Mouse (Mus musculus) midbrain, embryonic 12.5 days (tissue): ENCODE measurements around the gene Wnt4. TPM values are rescaled to one million over a fixed set of nuclear protein-coding genes. Genes with fewer than 3 reads are reported as not detected.

Experiments
- ATAC-seq: fragments of 200-750 bp; cut with Nextera tagmentation; 2 replicates; pipeline ENCODE4 v1.8.0; 2017; ENCODE audit warnings: low read depth, moderate TSS enrichment, moderate library complexity; ENCODE audit not compliant: low FRiP score
- H3K27ac ChIP-seq: fragments of 300-500 bp; sonication (generic); replicated peaks from 2 replicates; pipeline ENCODE4 v1.5.1; 2016; ENCODE audit warnings: mild to moderate bottlenecking
- H3K27me3 ChIP-seq: fragments of 300-500 bp; sonication (generic); 2 replicates; pipeline ENCODE4 v1.6.1; 2016; ENCODE audit warnings: mild to moderate bottlenecking
- H3K36me3 ChIP-seq: fragments of 300-500 bp; sonication (generic); 2 replicates; pipeline ENCODE4 v1.6.1; 2016
- H3K4me1 ChIP-seq: fragments of 300-500 bp; sonication (generic); 2 replicates; pipeline ENCODE4 v1.6.1; 2016
- H3K4me2 ChIP-seq: fragments of 300-500 bp; sonication (generic); replicated peaks from 2 replicates; pipeline ENCODE4 v1.6.1; 2016; ENCODE audit warnings: mild to moderate bottlenecking, moderate library complexity
- H3K4me3 ChIP-seq: fragments of 300-500 bp; sonication (generic); 2 replicates; pipeline ENCODE4 v1.5.1; 2016; ENCODE audit warnings: mild to moderate bottlenecking
- H3K9ac ChIP-seq: fragments of 300-500 bp; sonication (generic); replicated peaks from 2 replicates; pipeline ENCODE4 v1.6.1; 2016; ENCODE audit warnings: mild to moderate bottlenecking, moderate library complexity
- H3K9me3 ChIP-seq: fragments of 300-500 bp; sonication (generic); 2 replicates; pipeline ENCODE4 v1.6.1; 2016; ENCODE audit warnings: mild to moderate bottlenecking
- WGBS: fragments of 180-500 bp; shearing (Covaris S2); methylation state at CpG from one replicate; pipeline ENCODE4 v1.1.7; 2016; 5-methylcytosine and 5-hydroxymethylcytosine counted together
- polyA plus RNA-seq: library from polyadenylated mRNA; unstranded; fragments of >200 nt; fragmentation: Nextera tagmentation; extraction: Ambion mirVana; gene quantifications from 2 replicates; pipeline ENCODE4 v1.2.1, GENCODE M21; 2016

The Wnt4 gene
- polyA plus RNA-seq, 1 experiment from 2014 or later = 0.77 TPM

DNA sequence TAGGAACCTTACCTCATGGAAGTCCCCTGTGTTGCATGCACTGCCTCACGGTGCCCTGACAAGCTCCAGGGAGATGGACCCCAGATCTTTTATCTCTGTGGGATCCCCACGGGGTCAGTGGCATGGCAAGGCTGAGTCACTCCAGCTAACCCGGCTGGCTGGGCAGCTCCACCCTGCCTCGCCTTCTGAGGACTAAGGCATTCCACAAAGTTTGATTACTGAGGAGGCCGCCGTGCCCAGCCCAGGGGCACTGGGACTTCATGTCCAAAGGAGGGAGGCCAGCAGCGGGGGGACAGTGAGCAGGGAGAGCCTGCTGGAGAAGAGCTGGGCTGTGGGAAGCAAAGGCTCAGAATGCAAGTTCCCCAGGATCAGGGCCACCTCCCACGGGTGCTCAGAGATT is 21.7 kb upstream of the Wnt4 start:
- 77% methylated on average over 8 of the region's 8 CpGs for WGBS
- Histone ChIP-seq H3K27ac (no peak overlapping the region), H3K36me3 (no peaks in the 10 kb centered on the region)

GRCm38 (mm10) chr4:137261826-137262225 is 15.5 kb upstream of the Wnt4 start:
- WGBS = 87% methylated on average over 6 of the region's 6 CpGs
- no peaks in the 10 kb centered on the region for H3K27me3 ChIP-seq
- no peaks in the 10 kb centered on the region for H3K9me3 ChIP-seq
- no peaks in the 10 kb centered on the region for H3K36me3 ChIP-seq
- H3K27ac ChIP-seq = no peak overlapping the region
- ATAC-seq = no peak
- H3K4me1 ChIP-seq = 0 out of 2 replicates have a peak, but pooled peaks cover 4% of the 10 kb centered on the region
- H3K9ac ChIP-seq = no peak overlapping the region
- no peak overlapping the region for H3K4me3 ChIP-seq
- H3K4me2 ChIP-seq = no peak overlapping the region

More for the DNA sequence above, 21.7 kb upstream of the Wnt4 start:
- Histone ChIP-seq H3K4me1 (no peaks in the 10 kb centered on the region), H3K9ac (no peak overlapping the region), H3K4me3 (no peak overlapping the region), H3K9me3 (no peaks in the 10 kb centered on the region), H3K27me3 (no peaks in the 10 kb centered on the region), H3K4me2 (no peak overlapping the region)
- no peak for ATAC-seq

- Histone ChIP-seq H3K4me1 (0 out of 2 replicates have a peak, but pooled peaks cover 4% of the 10 kb centered on the region), H3K27me3 (peaks cover 4% of the 10 kb centered on the region; the same call in 1 of the 2 replicates), H3K4me3 (no peak overlapping the region), H3K27ac (no peak overlapping the region), H3K36me3 (no peaks in the 10 kb centered on the region), H3K4me2 (no peak overlapping the region), H3K9ac (no peak overlapping the region), H3K9me3 (no peaks in the 10 kb centered on the region)
- no peak for ATAC-seq
- WGBS = 79% methylated on average over 13 of the region's 13 CpGs
Observed at GRCm38 (mm10) chr4:137264066-137264465, 13.2 kb upstream of the Wnt4 start.

DNA sequence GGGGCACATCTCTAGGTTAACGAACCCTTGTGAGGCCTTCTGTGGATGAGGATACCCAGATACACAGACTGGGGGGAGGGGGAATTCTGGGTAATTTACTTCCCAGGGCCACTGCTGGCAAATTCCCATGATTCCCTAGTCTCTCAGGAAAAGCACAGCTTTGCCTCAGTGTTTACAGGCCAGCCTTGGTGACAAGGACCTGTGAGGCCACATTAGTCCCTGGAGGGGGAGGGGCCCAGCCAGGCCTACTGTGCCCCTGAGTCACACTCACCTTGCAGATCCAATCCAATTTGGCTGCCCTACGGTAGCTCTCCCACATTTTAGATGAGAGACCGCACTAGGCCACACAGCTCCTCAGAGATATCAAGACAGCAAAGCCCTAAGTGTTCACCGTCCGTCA is 12.2 kb upstream of the Wnt4 start:
- Histone ChIP-seq H3K4me3 (no peak overlapping the region), H3K4me1 (0 out of 2 replicates have a peak, but pooled peaks cover 4% of the 10 kb centered on the region), H3K4me2 (no peak overlapping the region), H3K27ac (no peak overlapping the region), H3K36me3 (no peaks in the 10 kb centered on the region), H3K9me3 (no peaks in the 10 kb centered on the region), H3K27me3 (peaks cover 4% of the 10 kb centered on the region; the same call in 1 of the 2 replicates), H3K9ac (no peak overlapping the region)
- 77% methylated on average over 5 of the region's 5 CpGs for WGBS
- ATAC-seq = no peak

GRCm38 (mm10) chr4:137268541-137268940 is 8.7 kb upstream of the Wnt4 start:
- no peak overlapping the region for H3K4me2 ChIP-seq
- H3K27ac ChIP-seq = no peak overlapping the region
- no peak for ATAC-seq
- H3K9me3 ChIP-seq = no peaks in the 10 kb centered on the region
- WGBS = 86% methylated on average over 8 of the region's 8 CpGs
- H3K9ac ChIP-seq = no peak overlapping the region
- no peaks in the 10 kb centered on the region for H3K36me3 ChIP-seq
- H3K27me3 ChIP-seq = peaks cover 8% of the 10 kb centered on the region
- H3K4me3 ChIP-seq = no peak overlapping the region
- H3K4me1 ChIP-seq = 0 out of 2 replicates have a peak, but pooled peaks cover 4% of the 10 kb centered on the region

DNA sequence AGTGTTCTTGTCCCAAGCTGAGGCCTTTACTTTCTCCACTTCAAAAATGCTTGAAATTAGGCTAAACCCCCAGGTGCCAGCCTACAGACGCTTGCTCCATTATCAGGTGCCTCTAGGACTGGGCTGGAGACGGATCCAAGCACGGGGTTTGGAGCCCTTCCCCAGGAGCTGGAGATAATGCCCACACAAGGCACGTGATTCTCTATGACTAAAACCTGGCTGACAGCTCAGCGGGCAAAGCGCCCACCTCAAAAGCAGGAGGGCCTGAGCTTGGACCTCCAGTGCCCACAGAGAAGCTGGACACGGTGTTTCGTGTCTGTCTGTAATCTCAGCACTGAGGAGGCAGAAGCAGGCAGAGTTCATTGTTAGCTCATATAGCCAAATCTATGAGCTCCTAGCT is 5.4 kb upstream of the Wnt4 start:
- Histone ChIP-seq H3K27me3 (peaks cover 40% of the 10 kb centered on the region), H3K4me1 (peaks cover 11% of the 10 kb centered on the region), H3K4me3 (no peak overlapping the region), H3K36me3 (no peaks in the 10 kb centered on the region), H3K4me2 (no peak overlapping the region), H3K27ac (no peak overlapping the region), H3K9me3 (no peaks in the 10 kb centered on the region), H3K9ac (no peak overlapping the region)
- ATAC-seq = no peak
- WGBS = 86% methylated on average over 8 of the region's 8 CpGs

GRCm38 (mm10) chr4:137274304-137274703 is 3.0 kb upstream of the Wnt4 start:
- Histone ChIP-seq H3K4me2 (no peak overlapping the region), H3K9ac (no peak overlapping the region), H3K4me3 (no peak overlapping the region), H3K4me1 (peaks cover 31% of the 10 kb centered on the region), H3K9me3 (no peaks in the 10 kb centered on the region), H3K27ac (no peak overlapping the region), H3K27me3 (peaks cover 61% of the 10 kb centered on the region), H3K36me3 (no peaks in the 10 kb centered on the region)
- ATAC-seq = no peak
- 7% methylated on average over 6 of the region's 6 CpGs for WGBS

- H3K27ac ChIP-seq = no peak overlapping the region
- ATAC-seq = no peak
- WGBS = 2% methylated on average over 39 of the region's 46 CpGs
- peak overlapping the region; percentile 57 for H3K9ac ChIP-seq
- peaks cover 82% of the 10 kb centered on the region for H3K27me3 ChIP-seq
- H3K9me3 ChIP-seq = no peaks in the 10 kb centered on the region
- peaks cover 33% of the 10 kb centered on the region for H3K4me1 ChIP-seq
- H3K4me2 ChIP-seq = peak overlapping the region; percentile 94
- peak overlapping the region; percentile 54 for H3K4me3 ChIP-seq
- no peaks in the 10 kb centered on the region for H3K36me3 ChIP-seq
Observed at GRCm38 (mm10) chr4:137276443-137277165, 685 bp upstream of the Wnt4 start.

DNA sequence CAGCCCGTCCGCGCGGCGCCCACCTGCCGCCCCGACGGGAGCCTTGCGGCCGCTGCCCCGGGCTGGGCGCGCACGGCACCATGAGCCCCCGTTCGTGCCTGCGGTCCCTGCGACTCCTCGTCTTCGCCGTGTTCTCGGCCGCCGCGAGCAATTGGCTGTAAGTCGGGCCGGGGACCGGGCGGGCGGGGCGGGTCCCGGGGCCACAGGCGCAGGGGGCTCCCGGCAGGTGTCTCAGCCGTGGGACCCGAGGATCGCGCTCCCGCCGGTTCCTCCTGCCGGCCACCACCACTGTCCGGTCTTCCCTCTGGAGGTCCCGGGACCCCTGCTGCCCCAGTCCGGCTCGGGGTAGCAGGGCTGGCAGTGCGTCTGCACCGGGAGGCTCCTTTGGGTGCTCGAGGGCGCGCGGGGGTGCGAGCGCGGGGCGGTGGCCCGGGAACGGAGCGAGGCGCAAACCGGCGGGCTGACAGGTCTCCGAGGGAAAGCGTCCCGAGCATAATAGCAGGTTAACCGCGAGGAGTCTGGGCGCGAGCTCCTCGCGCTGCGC is 383 bp downstream of the Wnt4 start:
- Histone ChIP-seq H3K4me2 (peak overlapping the region; percentile 94), H3K9ac (peak overlapping the region; percentile 57; the same call in 1 of the 2 replicates), H3K27me3 (peaks cover 93% of the 10 kb centered on the region), H3K4me1 (peaks cover 37% of the 10 kb centered on the region), H3K9me3 (no peaks in the 10 kb centered on the region), H3K27ac (no peak overlapping the region), H3K4me3 (peak overlapping the region; percentile 54), H3K36me3 (no peaks in the 10 kb centered on the region)
- no peak for ATAC-seq
- WGBS = under 1% methylated on average over 62 of the region's 71 CpGs

- peaks cover 44% of the 10 kb centered on the region for H3K4me1 ChIP-seq
- H3K36me3 ChIP-seq = no peaks in the 10 kb centered on the region
- peak overlapping the region; percentile 94 for H3K4me2 ChIP-seq
- H3K4me3 ChIP-seq = peak overlapping the region; percentile 54
- H3K9ac ChIP-seq = peak overlapping the region; percentile 57; the same call in 1 of the 2 replicates
- H3K27ac ChIP-seq = no peak overlapping the region
- H3K27me3 ChIP-seq = peaks cover 97% of the 10 kb centered on the region
- no peaks in the 10 kb centered on the region for H3K9me3 ChIP-seq
- under 1% methylated on average over 22 of the region's 22 CpGs for WGBS
- no peak for ATAC-seq
Observed at GRCm38 (mm10) chr4:137278144-137279040, 1.1 kb downstream of the Wnt4 start.

DNA sequence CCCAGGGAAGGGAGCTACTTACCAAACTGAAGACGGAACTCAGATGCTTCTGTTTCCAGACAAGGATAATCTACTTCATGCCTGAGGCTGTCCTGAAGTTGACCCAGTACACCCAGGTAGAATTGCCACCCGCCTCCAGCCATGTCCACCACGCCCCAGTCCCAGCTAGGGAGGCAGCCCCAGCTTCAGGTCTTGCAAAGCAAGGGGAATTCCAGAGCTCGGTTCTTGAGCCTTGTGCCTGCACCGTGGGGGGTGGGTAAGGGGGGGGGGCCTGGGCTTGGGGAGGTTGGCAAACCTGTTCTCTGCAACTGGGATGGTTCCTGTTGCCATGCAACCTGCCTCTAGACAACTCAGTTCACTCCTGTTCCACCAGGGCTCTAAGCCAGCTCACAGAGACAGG is 2.1 kb downstream of the Wnt4 start:
- Histone ChIP-seq H3K9me3 (no peaks in the 10 kb centered on the region), H3K27ac (no peak overlapping the region), H3K27me3 (peaks cover 97% of the 10 kb centered on the region), H3K4me2 (no peak overlapping the region), H3K4me3 (no peak overlapping the region), H3K9ac (no peak overlapping the region), H3K36me3 (no peaks in the 10 kb centered on the region), H3K4me1 (peaks cover 39% of the 10 kb centered on the region)
- ATAC-seq = no peak
- WGBS = 16% methylated on average over 5 of the region's 5 CpGs

DNA sequence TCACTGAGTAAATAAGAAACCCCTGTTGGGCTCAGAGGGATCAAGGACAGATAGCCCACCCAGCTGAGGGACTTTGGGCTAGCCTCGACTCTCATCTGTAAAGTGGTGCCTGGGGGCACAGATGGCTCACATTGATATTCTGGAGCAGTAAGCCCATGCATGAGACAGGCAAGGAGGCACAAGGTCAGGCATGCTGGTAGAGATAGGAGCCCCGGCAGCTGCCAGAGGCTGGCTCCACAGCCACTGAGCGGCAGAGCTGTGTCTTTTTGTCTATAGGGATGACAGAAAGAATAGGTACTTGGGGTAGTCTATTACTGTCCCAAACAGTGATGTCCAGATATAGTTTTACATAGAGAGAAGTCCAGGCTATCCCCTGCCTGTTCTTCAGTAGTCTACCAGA is 4.0 kb downstream of the Wnt4 start:
- H3K4me1 ChIP-seq = peaks cover 37% of the 10 kb centered on the region
- no peak overlapping the region for H3K9ac ChIP-seq
- H3K36me3 ChIP-seq = no peaks in the 10 kb centered on the region
- no peak for ATAC-seq
- H3K9me3 ChIP-seq = no peaks in the 10 kb centered on the region
- WGBS = 80% methylated on average over 3 of the region's 3 CpGs
- no peak overlapping the region for H3K4me3 ChIP-seq
- H3K27ac ChIP-seq = no peak overlapping the region
- no peak overlapping the region for H3K4me2 ChIP-seq
- H3K27me3 ChIP-seq = peaks cover 91% of the 10 kb centered on the region
